Mouse (Mus musculus) right cerebral cortex, postnatal 36 days (tissue): ENCODE data around the gene Spcs2.

Experiments used
- DNase-seq, 2 experiments: peaks; one replicate each; pipeline ENCODE4 v3.0.0; 2022; ENCODE audit warnings: low spot score in 2 of 2, mixed read lengths in 1 of 2

Spcs2 gene

GRCm38 (mm10) chr7:99863362-99863761, at the start of gene Spcs2:
Gene Spcs2, minus strand, starts transcription at chr7:99863462.
- no peak for DNase-seq

- DNase-seq: no peak
These were observed 47.8 kb upstream of the Spcs2 start for GRCm38 (mm10) chr7:99911038-99911437.

GRCm38 (mm10) chr7:99907463-99907862, 44.2 kb upstream of the Spcs2 start:
- no peak for DNase-seq

GRCm38 (mm10) chr7:99906346-99906745, 43.1 kb upstream of the Spcs2 start:
- DNase-seq: no peak

GRCm38 (mm10) chr7:99904421-99905005, 41.3 kb upstream of the Spcs2 start:
- DNase-seq: no peak

GRCm38 (mm10) chr7:99902918-99903665, 39.8 kb upstream of the Spcs2 start:
- no peak for DNase-seq

- DNase-seq: peak; percentile 44 to 65
These were observed 38.9 kb upstream of the Spcs2 start for GRCm38 (mm10) chr7:99902208-99902607.

- DNase-seq: no peak
These were observed 33.6 kb upstream of the Spcs2 start for GRCm38 (mm10) chr7:99896905-99897304.

GRCm38 (mm10) chr7:99894478-99894877, 31.2 kb upstream of the Spcs2 start:
- DNase-seq: no peak

- no peak for DNase-seq
These were observed 30.7 kb upstream of the Spcs2 start for GRCm38 (mm10) chr7:99893967-99894366.

- no peak for DNase-seq
These were observed 29.1 kb upstream of the Spcs2 start for GRCm38 (mm10) chr7:99892351-99892750.

GRCm38 (mm10) chr7:99891471-99891870, 28.2 kb upstream of the Spcs2 start:
- no peak for DNase-seq

- DNase-seq: no peak
These were observed 27.0 kb upstream of the Spcs2 start for GRCm38 (mm10) chr7:99890168-99890755.

- no peak for DNase-seq
These were observed 26.1 kb upstream of the Spcs2 start for GRCm38 (mm10) chr7:99889175-99889880.

- no peak for DNase-seq
These were observed 24.5 kb upstream of the Spcs2 start for GRCm38 (mm10) chr7:99887743-99888142.

- no peak for DNase-seq
These were observed 24.0 kb upstream of the Spcs2 start for GRCm38 (mm10) chr7:99887230-99887735.

- no peak for DNase-seq
These were observed 15.0 kb upstream of the Spcs2 start for GRCm38 (mm10) chr7:99878254-99878653.

- DNase-seq: peak; percentile 76 to 77
These were observed 13.1 kb upstream of the Spcs2 start for GRCm38 (mm10) chr7:99876345-99876744.

GRCm38 (mm10) chr7:99875891-99876290, 12.6 kb upstream of the Spcs2 start:
- DNase-seq: no peak

GRCm38 (mm10) chr7:99873965-99874364, 10.7 kb upstream of the Spcs2 start:
- DNase-seq: no peak

- no peak for DNase-seq
These were observed 6.0 kb upstream of the Spcs2 start for GRCm38 (mm10) chr7:99869296-99869695.

- no peak for DNase-seq
These were observed 2.0 kb upstream of the Spcs2 start for GRCm38 (mm10) chr7:99865219-99865618.
